Mouse (Mus musculus) Muller cell, postnatal 12 days (primary cell): ENCODE measurements around the gene Tlr13.
"Not testable (repeated sequence)": the region's sequence is repeated elsewhere in the genome, so short reads cannot be mapped to it uniquely, and the experiment has no call there.

Experiments used
- DNase-seq: peaks from one replicate; pipeline ENCODE4 v3.0.0-alpha.2; 2015; ENCODE audit errors: inconsistent ontology term

The Tlr13 gene

GRCm38 (mm10) chrX:106186713-106187649 is 44.0 kb downstream of the Tlr13 start, which contains the start of gene Pgk1:
Gene Pgk1, plus strand, starts transcription at chrX:106187100.
- DNase-seq, result peak; percentile 99

- peak; percentile 31 for DNase-seq
Observed at GRCm38 (mm10) chrX:106187737-106188136, 44.7 kb downstream of the Tlr13 start.

GRCm38 (mm10) chrX:106189356-106189755 is 46.4 kb downstream of the Tlr13 start:
- DNase-seq, result no peak

- no peak for DNase-seq
Observed at GRCm38 (mm10) chrX:106190091-106190490, 47.1 kb downstream of the Tlr13 start.

GRCm38 (mm10) chrX:106194361-106194760 is 51.4 kb downstream of the Tlr13 start:
- DNase-seq, result not testable (repeated sequence)

- no peak for DNase-seq
Observed at GRCm38 (mm10) chrX:106197308-106197707, 54.3 kb downstream of the Tlr13 start.

- no peak for DNase-seq
Observed at GRCm38 (mm10) chrX:106198904-106199303, 55.9 kb downstream of the Tlr13 start.

GRCm38 (mm10) chrX:106209100-106209499 is 66.1 kb downstream of the Tlr13 start:
- DNase-seq, result no peak
